Mouse (Mus musculus) liver, adult 10 weeks (tissue): Measurements from ENCODE around the gene Uncx. TPM values are rescaled to one million over a fixed set of nuclear protein-coding genes. Genes with fewer than 3 reads are reported as not detected.

Experiments used
- polyA plus RNA-seq: library from polyadenylated mRNA; stranded (reverse); fragments of 350-450 nt; fragmentation: Illumina TruSeq; extraction: RNeasy Lipid Tissue Mini Kit (QIAGEN cat#74804); gene quantifications from one replicate; pipeline ENCODE4 v1.2.3, GENCODE M21; 2014; ENCODE audit warnings: low read depth, low replicate concordance

The Uncx gene
- polyA plus RNA-seq, result not detected

DNA sequence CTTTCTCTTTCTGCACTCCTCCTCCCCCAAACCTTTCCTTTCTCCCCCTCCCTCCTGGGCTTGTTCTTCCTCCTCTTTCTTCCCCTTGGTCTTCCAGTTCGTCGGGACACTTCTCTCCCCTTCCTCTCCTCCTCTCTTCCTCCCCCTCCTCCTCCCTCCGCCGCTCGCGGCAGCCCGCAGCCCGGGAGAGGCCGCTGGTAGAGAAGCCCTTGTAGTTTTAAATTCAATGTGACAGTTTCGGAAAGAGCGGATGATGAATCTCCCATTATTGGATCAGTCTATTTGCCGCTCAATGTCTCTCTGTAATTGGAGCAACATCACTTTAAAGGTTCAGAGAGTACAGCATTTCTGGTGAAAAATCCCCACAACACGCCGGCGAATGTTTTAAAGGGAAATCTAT, at the start of gene Uncx:
Gene Uncx (plus strand): TSS at position 281 of the 400 bp plus-strand sequence.

Other genes starting within 250 kb of the Uncx start
- not detected for gene Adap1, start 217.9 kb upstream of the Uncx start, polyA plus RNA-seq
- 10.4 TPM for gene Cox19, start 192.1 kb upstream of the Uncx start, polyA plus RNA-seq
- not detected for gene Cyp2w1, start 190.9 kb upstream of the Uncx start, polyA plus RNA-seq
- gene Gpr146, start 165.8 kb upstream of the Uncx start, polyA plus RNA-seq, result 10.5 TPM
- gene C130050O18Rik, start 138.2 kb upstream of the Uncx start, polyA plus RNA-seq, result not detected
- gene Gper1, start 120.3 kb upstream of the Uncx start, polyA plus RNA-seq, result not detected
- 0.26 TPM for gene 3110082I17Rik, start 83.0 kb upstream of the Uncx start, polyA plus RNA-seq
- 3.2 TPM for gene Zfand2a, start 58.9 kb upstream of the Uncx start, polyA plus RNA-seq
- gene Micall2, start 192.8 kb downstream of the Uncx start, polyA plus RNA-seq, result 0.26 TPM
- not detected for gene Ints1, start 232.2 kb downstream of the Uncx start, polyA plus RNA-seq
- 2.9 TPM for gene Mafk, start 248.0 kb downstream of the Uncx start, polyA plus RNA-seq